Mouse (Mus musculus): ENCODE results near the gene Ankrd2. TPM values are rescaled to one million over a fixed set of nuclear protein-coding genes. Genes with fewer than 3 reads are reported as not detected.
A peak's percentile ranks its signal among the peaks of the same experiment; 100 is the strongest.

Ankrd2 gene
- polyA plus RNA-seq, 1 experiment, result 0.34 TPM

DNA sequence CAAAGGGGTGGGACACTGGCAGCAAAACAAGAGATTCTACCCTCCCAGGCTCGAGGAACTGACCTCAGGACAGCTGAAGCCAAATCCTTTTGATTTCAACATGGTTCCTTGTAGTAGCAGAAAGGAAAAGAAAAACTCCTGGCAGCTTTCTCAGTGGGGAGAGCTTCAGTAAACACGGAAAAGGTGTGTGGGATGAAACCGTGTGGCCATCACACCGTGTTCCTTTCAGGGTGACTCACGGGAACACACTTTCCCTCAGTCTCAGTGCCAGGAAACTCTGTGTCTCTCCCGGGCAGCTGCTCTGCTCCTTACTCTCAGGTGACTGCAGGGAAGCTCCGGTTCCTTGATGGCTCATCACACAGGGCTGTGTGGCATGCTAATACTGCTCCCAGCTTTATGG, 22.6 kb downstream of the Ankrd2 start:
- no peak for TF ChIP-seq POLR2A (IDR thresholded peaks at IDR 0.05; ENCODE audit: borderline replicate concordance, extremely low read depth, insufficient read depth, insufficient read length, poor library complexity, severe bottlenecking)
- TF ChIP-seq CTCF (IDR thresholded peaks at IDR 0.05; ENCODE audit: borderline replicate concordance, extremely low read depth, insufficient read depth, insufficient read length), result no peak
- DNase-seq (ENCODE audit: low read depth), result no peak

- TF ChIP-seq CTCF (IDR thresholded peaks at IDR 0.05; ENCODE audit: borderline replicate concordance, extremely low read depth, insufficient read depth, insufficient read length) (no peak), POLR2A (IDR thresholded peaks at IDR 0.05; ENCODE audit: borderline replicate concordance, extremely low read depth, insufficient read depth, insufficient read length, poor library complexity, severe bottlenecking) (no peak)
Measured at GRCm38 (mm10) chr19:42061443-42061842, 25.6 kb downstream of the Ankrd2 start.

GRCm38 (mm10) chr19:42068441-42069240, 32.8 kb downstream of the Ankrd2 start:
- no peak for DNase-seq (ENCODE audit: low read depth)
- TF ChIP-seq CTCF (IDR thresholded peaks at IDR 0.05; ENCODE audit: borderline replicate concordance, extremely low read depth, insufficient read depth, insufficient read length) (no peak), POLR2A (IDR thresholded peaks at IDR 0.05; ENCODE audit: borderline replicate concordance, extremely low read depth, insufficient read depth, insufficient read length, poor library complexity, severe bottlenecking) (no peak)

More at GRCm38 (mm10) chr19:42061443-42061842, 25.6 kb downstream of the Ankrd2 start:
- DNase-seq (ENCODE audit: low read depth), result no peak

- peak; percentile 51; the same call in 1 of the 2 replicates for TF ChIP-seq CTCF (IDR thresholded peaks at IDR 0.05; ENCODE audit: borderline replicate concordance, extremely low read depth, insufficient read depth, insufficient read length)
- TF ChIP-seq POLR2A (IDR thresholded peaks at IDR 0.05; ENCODE audit: borderline replicate concordance, extremely low read depth, insufficient read depth, insufficient read length, poor library complexity, severe bottlenecking), result no peak
- peak; percentile 38 for DNase-seq (ENCODE audit: low read depth)
Measured at GRCm38 (mm10) chr19:42069241-42069525, 33.4 kb downstream of the Ankrd2 start.

DNA sequence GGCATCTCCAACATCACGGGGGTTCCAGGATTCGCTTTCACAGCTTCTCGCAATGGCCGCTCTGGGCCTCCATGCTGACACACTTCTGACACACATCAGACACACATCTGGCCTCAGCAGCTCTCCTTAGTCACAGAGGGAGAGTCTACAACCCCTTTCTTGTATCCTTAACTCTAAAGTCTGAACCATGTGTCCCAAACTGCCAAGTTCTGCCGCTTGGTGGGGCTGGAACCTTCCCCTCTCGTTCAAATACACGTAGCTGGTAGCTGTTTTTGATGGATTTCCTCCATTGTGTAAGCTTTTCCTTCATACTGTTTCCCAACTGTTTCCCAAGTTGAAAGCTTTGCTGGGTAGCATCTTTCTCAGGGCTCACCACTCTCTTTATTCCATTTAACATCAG, 35.4 kb downstream of the Ankrd2 start:
- no peak for DNase-seq (ENCODE audit: low read depth)
- TF ChIP-seq POLR2A (IDR thresholded peaks at IDR 0.05; ENCODE audit: borderline replicate concordance, extremely low read depth, insufficient read depth, insufficient read length, poor library complexity, severe bottlenecking) (no peak), CTCF (IDR thresholded peaks at IDR 0.05; ENCODE audit: borderline replicate concordance, extremely low read depth, insufficient read depth, insufficient read length) (no peak; the same call in 1 of the 2 replicates)

DNA sequence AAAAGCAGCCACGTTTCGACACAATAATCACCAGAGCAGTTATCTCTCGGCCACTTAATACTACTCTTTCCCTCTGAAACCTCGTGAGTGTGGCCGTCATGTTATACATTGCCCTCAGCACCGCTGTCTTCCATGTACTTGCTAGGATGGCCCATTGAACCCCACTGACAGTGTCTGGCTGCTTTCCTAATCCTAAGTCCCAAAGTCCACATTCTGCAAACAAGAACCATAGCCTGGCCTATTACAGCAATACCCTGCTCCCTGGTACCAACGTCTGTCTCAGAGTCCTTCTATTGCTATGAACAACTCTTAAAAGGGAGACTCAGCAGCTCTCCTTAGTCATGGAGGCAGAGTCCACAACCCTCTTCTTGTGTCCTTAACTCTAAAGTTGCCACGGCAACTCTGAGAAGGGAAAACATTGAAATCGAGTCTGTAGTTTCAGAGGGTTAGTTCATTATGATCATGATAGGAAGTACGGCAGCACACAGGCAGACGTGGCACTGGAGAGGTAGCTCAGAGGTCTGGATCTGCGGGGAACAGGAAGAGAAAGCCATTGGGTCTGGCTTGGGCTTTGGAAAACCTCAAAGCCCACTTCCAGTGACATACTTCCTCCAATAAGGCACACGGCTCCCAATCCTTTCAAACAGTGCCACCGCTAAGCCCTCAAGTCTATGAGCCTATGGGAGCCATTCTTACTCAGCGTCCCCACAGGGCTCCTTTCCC, 36.2 kb downstream of the Ankrd2 start:
- DNase-seq (ENCODE audit: low read depth), result no peak
- no peak for TF ChIP-seq CTCF (IDR thresholded peaks at IDR 0.05; ENCODE audit: borderline replicate concordance, extremely low read depth, insufficient read depth, insufficient read length)

GRCm38 (mm10) chr19:42072802-42073201, 37.0 kb downstream of the Ankrd2 start:
- no peak for DNase-seq (ENCODE audit: low read depth)
- no peak for TF ChIP-seq POLR2A (IDR thresholded peaks at IDR 0.05; ENCODE audit: borderline replicate concordance, extremely low read depth, insufficient read depth, insufficient read length, poor library complexity, severe bottlenecking)
- no peak for TF ChIP-seq CTCF (IDR thresholded peaks at IDR 0.05; ENCODE audit: borderline replicate concordance, extremely low read depth, insufficient read depth, insufficient read length)

GRCm38 (mm10) chr19:42075051-42075450, 39.3 kb downstream of the Ankrd2 start:
- DNase-seq (ENCODE audit: low read depth), result no peak
- TF ChIP-seq POLR2A (IDR thresholded peaks at IDR 0.05; ENCODE audit: borderline replicate concordance, extremely low read depth, insufficient read depth, insufficient read length, poor library complexity, severe bottlenecking), result no peak
- no peak for TF ChIP-seq CTCF (IDR thresholded peaks at IDR 0.05; ENCODE audit: borderline replicate concordance, extremely low read depth, insufficient read depth, insufficient read length)

GRCm38 (mm10) chr19:42075992-42076391, 40.2 kb downstream of the Ankrd2 start:
- TF ChIP-seq POLR2A (IDR thresholded peaks at IDR 0.05; ENCODE audit: borderline replicate concordance, extremely low read depth, insufficient read depth, insufficient read length, poor library complexity, severe bottlenecking) (no peak), CTCF (IDR thresholded peaks at IDR 0.05; ENCODE audit: borderline replicate concordance, extremely low read depth, insufficient read depth, insufficient read length) (no peak)
- no peak for DNase-seq (ENCODE audit: low read depth)

DNA sequence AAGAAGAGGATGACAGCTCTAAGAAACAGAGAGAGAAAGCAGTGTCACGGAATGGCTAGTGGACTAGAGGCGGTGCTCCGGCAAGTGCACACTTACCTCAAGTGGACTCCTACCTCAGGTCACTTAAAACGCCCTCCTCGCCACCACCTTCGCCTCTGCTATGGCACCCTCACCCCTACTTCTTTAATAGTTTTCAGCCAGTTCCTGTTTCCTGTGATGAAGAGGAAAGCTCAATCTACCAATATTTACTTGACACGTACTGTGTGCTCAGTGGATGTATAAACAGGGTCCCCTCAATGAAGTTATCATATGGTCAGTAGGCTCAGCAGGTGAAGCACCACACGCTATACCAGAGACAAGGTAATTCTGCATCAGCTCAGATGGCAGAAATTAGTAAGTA, 42.8 kb downstream of the Ankrd2 start:
- DNase-seq (ENCODE audit: low read depth), result no peak
- TF ChIP-seq POLR2A (IDR thresholded peaks at IDR 0.05; ENCODE audit: borderline replicate concordance, extremely low read depth, insufficient read depth, insufficient read length, poor library complexity, severe bottlenecking), result no peak
- no peak for TF ChIP-seq CTCF (IDR thresholded peaks at IDR 0.05; ENCODE audit: borderline replicate concordance, extremely low read depth, insufficient read depth, insufficient read length)

- DNase-seq (ENCODE audit: low read depth), result no peak
- TF ChIP-seq POLR2A (IDR thresholded peaks at IDR 0.05; ENCODE audit: borderline replicate concordance, extremely low read depth, insufficient read depth, insufficient read length, poor library complexity, severe bottlenecking), result no peak
- no peak for TF ChIP-seq CTCF (IDR thresholded peaks at IDR 0.05; ENCODE audit: borderline replicate concordance, extremely low read depth, insufficient read depth, insufficient read length)
Measured at GRCm38 (mm10) chr19:42079006-42079405, 43.2 kb downstream of the Ankrd2 start.

DNA sequence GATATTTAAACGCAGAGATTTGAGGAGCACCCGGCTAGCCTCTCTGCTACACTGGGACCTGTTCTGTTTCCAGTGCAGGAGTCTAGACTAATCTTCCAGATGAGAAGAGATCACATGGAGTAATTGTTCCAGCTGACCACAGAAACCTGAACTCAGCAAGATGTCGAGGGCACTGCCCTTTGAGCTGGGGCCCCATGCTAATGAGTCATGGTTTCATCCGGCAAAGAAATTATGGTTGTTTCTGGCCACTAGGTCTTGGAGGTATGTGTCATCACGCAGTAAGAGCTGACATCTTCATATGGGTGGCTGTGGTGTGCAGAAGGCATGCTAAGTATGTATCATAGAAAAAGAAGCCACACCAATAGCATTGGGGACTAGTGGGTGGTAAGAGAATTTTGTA, 44.1 kb downstream of the Ankrd2 start:
- no peak for TF ChIP-seq POLR2A (IDR thresholded peaks at IDR 0.05; ENCODE audit: borderline replicate concordance, extremely low read depth, insufficient read depth, insufficient read length, poor library complexity, severe bottlenecking)
- no peak for TF ChIP-seq CTCF (IDR thresholded peaks at IDR 0.05; ENCODE audit: borderline replicate concordance, extremely low read depth, insufficient read depth, insufficient read length)
- DNase-seq (ENCODE audit: low read depth), result no peak

Measured in brain, embryonic 14.5 days (tissue).